Mouse (Mus musculus) urinary bladder, postnatal 0 days (tissue): ENCODE data around the gene Fn3k. TPM values are rescaled to one million over a fixed set of nuclear protein-coding genes. Genes with fewer than 3 reads are reported as not detected.

ENCODE experiments used
- microRNA-seq: library from miRNA; unstranded; fragments of <30 nt; microRNA quantifications from one replicate; pipeline ENCODE4, GENCODE M21; 2016
- polyA plus RNA-seq: library from polyadenylated mRNA; unstranded; fragments of >200 nt; fragmentation: Nextera tagmentation; extraction: Ambion mirVana; gene quantifications from 2 replicates; pipeline ENCODE4 v1.2.1, GENCODE M21; 2015

The Fn3k gene
- polyA plus RNA-seq, result 0.11 TPM in 1 of 2 replicates, not detected in the other

DNA sequence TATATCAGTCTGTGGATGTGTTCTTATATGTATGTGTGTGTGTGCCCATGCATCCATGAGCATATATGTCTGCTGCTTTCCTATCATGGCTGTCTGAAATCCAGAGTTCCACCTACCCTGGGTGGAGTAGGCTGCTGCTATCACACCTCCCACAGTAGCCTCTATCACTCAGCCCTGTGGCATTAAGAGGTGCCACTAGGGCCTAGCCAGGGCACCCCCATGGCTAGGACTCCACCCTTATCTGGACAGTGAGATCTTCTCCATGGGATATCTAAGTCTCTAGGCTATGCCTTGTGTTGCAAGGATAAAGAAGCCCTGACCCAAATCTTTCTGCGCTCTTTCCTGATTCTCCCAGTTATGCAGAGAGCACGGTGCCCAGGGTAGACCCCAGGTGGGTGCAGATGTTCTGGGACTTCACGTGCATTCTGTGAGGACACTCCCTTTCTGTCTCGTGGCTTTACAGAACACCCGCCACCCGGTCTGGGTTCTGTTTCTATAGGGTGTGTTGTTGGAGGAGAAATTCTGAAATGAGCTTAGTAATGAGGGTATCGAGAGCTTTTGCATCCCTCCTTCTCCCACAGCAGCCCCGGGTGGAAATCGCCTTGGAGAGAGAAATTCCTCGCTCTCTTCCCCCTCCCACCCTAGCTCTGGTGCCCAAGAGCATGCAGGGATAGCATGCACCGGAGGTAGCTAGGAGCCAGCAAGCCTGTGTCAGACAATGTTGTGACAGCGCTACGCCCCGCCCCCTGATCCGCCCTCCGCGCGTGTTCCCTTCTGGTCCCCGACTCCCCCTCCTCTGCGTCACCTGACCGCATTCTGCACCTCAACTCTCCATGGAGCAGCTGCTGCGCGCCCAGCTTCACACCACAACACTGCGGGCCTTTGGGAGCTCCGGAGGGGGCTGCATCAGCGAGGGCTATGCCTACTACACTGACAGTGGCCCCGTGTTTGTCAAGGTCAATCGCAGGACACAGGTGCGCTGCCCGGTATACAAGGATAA, at the start of gene Fn3k:
Fn3k (plus strand) TSS at position 758 of the 1,000 bp plus-strand sequence.

DNA sequence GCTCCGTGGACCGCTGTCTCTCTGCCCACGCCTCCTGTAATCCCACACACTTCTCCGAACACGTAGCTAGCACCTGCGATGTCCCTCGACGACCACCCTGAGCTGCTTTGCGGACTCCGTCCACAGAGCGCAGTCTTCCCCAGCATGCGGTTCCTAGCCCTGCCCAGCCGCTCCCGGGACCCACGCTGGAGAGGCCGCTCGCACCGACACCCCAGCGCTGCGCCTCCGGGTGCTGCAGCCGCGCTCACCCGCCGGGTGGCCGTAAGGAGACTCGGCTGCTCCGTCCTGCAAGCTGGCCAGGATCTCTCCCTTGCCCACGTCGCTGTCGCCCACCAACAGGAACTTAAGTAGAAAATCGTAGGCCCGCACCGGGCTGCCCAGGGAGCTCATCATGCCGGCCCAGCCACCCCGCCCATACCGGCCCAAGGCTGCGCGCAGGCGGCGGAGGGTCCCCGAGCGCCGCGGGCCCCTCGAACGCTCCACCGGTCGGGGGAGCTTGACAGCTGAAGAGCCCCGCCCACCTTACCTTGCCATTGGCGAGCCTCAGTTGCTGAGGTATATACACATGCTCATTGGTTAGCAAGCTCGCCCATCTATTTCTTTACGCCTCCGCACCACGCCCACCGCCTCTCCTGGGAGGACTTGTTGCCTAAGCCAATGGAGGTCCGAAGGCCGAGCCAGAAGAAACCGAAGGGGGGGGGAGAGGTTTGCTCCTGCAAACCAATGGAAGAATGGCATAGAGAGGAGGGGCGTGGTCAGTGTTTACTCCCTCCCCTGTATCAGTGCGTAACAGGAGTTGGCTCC, 46.8 kb upstream of the Fn3k start, which contains the start of gene Rab40b:
Rab40b (minus strand) TSS at position 502 of the 804 bp plus-strand sequence.

DNA sequence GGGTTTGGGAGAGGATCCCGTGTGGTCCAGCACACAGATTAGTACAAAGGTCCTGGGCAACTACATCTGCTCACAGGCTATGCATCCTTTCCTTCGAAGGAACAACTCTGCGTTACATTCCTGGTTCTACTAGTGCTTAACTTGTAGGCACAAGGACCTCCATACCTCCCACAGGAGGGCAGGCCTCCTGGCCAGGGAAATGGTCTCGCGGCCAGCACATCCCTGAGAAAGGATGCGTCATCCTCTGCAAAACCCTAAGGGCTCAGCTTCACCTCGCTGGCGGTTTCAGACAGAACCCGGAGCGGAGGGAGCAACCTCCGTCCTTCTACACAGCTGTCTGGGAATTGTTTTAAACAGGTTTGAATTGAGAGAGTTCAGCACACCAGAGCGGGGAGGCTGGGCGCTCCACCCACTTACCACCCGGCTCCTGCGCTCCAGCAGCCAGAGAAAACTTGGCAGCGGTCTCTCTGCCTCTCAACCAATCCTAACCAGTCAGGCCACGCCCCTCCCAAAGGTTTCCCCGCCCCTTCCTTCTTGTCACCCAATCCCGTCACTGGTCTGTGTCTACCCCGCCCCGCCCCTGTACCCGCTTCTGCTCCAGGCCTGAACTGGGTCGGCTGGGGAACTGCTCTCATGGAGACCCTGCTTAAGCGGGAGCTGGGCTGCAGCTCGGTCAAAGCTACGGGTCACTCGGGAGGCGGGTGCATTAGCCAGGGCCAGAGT, 13.7 kb upstream of the Fn3k start, which contains the start of gene Fn3krp:
Fn3krp (plus strand) TSS at position 572 of the 723 bp plus-strand sequence.

DNA sequence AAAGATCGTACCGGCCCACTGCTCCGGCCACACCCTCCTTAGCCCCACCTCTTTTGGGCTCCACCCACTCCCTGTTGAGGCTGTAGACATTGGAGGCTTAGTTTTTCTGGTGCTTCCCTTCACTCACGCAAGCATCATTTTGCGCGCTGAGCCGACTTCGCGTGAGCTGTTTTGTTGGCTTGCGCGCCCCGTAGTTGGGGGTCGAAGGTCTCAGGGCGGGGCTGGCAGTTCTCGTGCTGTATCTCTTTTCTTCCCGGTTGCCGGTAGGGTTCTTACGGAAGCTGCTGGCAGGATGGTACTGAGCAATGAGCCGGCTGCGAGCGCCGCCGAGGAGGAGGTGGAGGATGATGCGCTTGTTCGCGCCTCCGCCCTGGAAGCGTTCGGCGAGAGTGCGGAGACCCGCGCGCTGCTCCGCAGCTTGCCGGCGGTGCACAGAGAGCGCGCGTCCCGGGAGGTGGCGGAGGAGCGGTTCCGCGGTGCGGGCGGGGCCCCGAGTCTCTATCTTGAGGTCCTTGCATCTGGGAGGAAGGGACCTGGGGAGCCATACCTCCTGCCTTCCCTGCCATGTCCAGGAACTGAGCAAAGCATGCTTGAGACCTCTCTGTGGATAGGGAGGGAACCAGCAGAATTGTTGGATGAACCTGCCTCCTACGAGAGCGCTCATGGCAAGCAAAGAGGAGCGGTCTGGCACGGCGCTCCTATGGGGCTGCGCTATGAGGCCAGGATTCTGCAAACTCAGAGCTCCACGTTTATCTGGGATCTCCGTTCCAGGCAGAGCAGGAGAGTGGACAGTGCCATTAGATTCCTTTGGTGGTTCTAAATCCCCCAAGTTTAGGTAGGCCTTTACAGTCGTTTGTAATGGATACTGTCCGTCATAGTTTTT, 17.3 kb downstream of the Fn3k start, which contains the start of gene Tbcd:
Tbcd (plus strand) TSS at position 197 of the 883 bp plus-strand sequence.

Small RNA genes lying within 50 kb of the gene (microRNA-seq; reads per million reads assigned to microRNA genes)
- not detected for gene Mir7236

Other genes with a start within 250 kb of the Fn3k start
- 5.7 and 5.8 TPM in 2 replicates for gene Hexdc, start 230.5 kb upstream of the Fn3k start, polyA plus RNA-seq
- gene Ogfod3, start 230.2 kb upstream of the Fn3k start, polyA plus RNA-seq, result 15.5 and 16.6 TPM in 2 replicates
- 32.2 and 34.3 TPM in 2 replicates for gene Cybc1, start 205.6 kb upstream of the Fn3k start, polyA plus RNA-seq
- gene Narf, start 197.7 kb upstream of the Fn3k start, polyA plus RNA-seq, result 19.2 and 20.9 TPM in 2 replicates
- 3.7 and 4.3 TPM in 2 replicates for gene Foxk2, start 174.9 kb upstream of the Fn3k start, polyA plus RNA-seq
- gene Wdr45b, start 80.5 kb upstream of the Fn3k start, polyA plus RNA-seq, result 53.4 and 56.5 TPM in 2 replicates
- 5.2 and 5.8 TPM in 2 replicates for gene Rab40b, start 46.7 kb upstream of the Fn3k start, polyA plus RNA-seq
- gene Fn3krp, start 13.5 kb upstream of the Fn3k start, polyA plus RNA-seq, result 3.4 TPM in 2 replicates
- gene Tbcd, start 17.0 kb downstream of the Fn3k start, polyA plus RNA-seq, result 31.2 and 32.0 TPM in 2 replicates
- 7.0 and 8.5 TPM in 2 replicates for gene Zfp750, start 84.4 kb downstream of the Fn3k start, polyA plus RNA-seq
- 4.0 TPM in 2 replicates for gene B3gntl1, start 238.2 kb downstream of the Fn3k start, polyA plus RNA-seq